Mouse (Mus musculus) thymus, adult 2 months (tissue): ENCODE results near the gene Kif26a. TPM values are rescaled to one million over a fixed set of nuclear protein-coding genes. Genes with fewer than 3 reads are reported as not detected.

Source experiments
- DNase-seq: peaks from one replicate; pipeline ENCODE4 v3.0.0; 2021
- H3K27ac ChIP-seq: fragments of 200-500 bp; 2 replicates; pipeline ENCODE4 v1.5.1; 2012; ENCODE audit warnings: low read length, control low read depth; ENCODE audit not compliant: control insufficient read depth, insufficient read depth
- H3K27me3 ChIP-seq: fragments of 200-500 bp; 2 replicates; pipeline ENCODE4 v1.6.1; 2012; ENCODE audit warnings: mild to moderate bottlenecking, low read length, moderate library complexity, mixed read lengths; ENCODE audit not compliant: control insufficient read depth, insufficient read depth
- H3K36me3 ChIP-seq: fragments of 200-500 bp; 2 replicates; pipeline ENCODE4 v1.6.1; 2012; ENCODE audit warnings: mild to moderate bottlenecking, low read length, moderate library complexity; ENCODE audit not compliant: control insufficient read depth, insufficient read depth
- H3K4me1 ChIP-seq: fragments of 200-500 bp; replicated peaks from 2 replicates; pipeline ENCODE4 v1.6.1; 2012; ENCODE audit warnings: low read length; ENCODE audit not compliant: control insufficient read depth, insufficient read depth
- H3K4me3 ChIP-seq: fragments of 200-500 bp; 2 replicates; pipeline ENCODE4 v1.5.1; 2012; ENCODE audit warnings: mild to moderate bottlenecking, low read length, control low read depth, moderate library complexity; ENCODE audit not compliant: control insufficient read depth, insufficient read depth
- CTCF ChIP-seq: fragments of 200-500 bp; IDR thresholded peaks from 2 replicates; pipeline ENCODE4 v1.5.1; 2012; ENCODE audit warnings: mild to moderate bottlenecking, control low read depth, low read length, moderate library complexity, borderline replicate concordance; ENCODE audit not compliant: control insufficient read depth, poor library complexity, insufficient read depth; ENCODE audit errors: extremely low read depth
- POLR2A ChIP-seq: fragments of 200-500 bp; IDR thresholded peaks from 2 replicates; pipeline ENCODE4 v1.6.1; 2012; ENCODE audit warnings: mild to moderate bottlenecking, low read length, control low read depth, moderate library complexity; ENCODE audit not compliant: control insufficient read depth, poor library complexity, insufficient read depth; ENCODE audit errors: extremely low read depth
- WGBS: fragments of 180-500 bp; shearing (Covaris S2); methylation state at CpG from one replicate; pipeline ENCODE4 v1.1.7; 2018; 5-methylcytosine and 5-hydroxymethylcytosine counted together
- polyA plus RNA-seq: library from polyadenylated mRNA; depleted of rRNA; stranded (reverse); fragments of >200 nt; gene quantifications from 2 replicates; pipeline ENCODE4 v1.2.3, GENCODE M21; 2012; rRNA removed

The Kif26a gene
- 6.3 and 6.6 TPM in 2 replicates for polyA plus RNA-seq

DNA sequence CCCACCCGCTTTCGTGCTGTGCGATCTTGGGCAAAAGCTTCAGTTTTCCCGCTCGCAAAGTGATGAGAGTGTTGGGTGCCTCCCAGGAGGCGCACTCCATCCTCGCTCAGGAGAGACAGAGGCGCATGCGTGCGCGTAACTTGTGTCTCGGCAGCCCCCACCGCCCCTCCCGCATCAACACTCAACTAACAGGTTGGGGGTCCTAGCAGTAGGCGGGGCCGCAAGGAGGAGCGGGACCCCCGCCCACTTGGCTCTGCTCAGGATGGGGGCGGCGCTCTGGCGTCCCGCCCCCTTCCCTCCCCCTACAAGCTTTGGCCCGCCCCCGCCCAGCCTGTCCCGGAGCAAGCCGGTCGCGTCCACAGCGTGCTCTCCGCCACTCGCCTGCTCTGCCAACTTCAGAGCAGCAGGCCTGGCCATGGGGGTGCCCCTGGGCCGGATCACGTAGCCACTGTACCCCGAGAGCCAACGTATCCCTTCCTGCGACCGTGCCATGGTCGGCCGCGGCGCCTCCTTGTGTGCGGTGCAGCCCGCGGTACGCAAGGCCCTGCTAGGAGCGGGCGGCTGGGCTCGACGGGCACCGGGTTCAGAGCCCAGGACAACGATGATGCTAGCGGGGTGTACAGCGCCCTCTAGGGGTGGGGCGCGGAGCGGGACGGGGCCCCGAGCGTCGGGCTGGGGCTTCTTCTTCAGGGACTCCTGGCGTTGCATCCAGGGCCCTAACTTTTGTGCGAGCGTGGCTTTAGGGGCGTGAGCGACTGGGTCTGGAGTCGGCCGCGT, at the start of gene Kif26a:
TSS of gene Kif26a (plus strand) at position 334 of the 777 bp plus-strand sequence.
- peak; percentile 17 for DNase-seq
- WGBS = 3% methylated on average over 68 of the region's 68 CpGs
- Histone ChIP-seq H3K4me3 (peak within 1 kb of the TSS; percentile 20), H3K36me3 (no peaks in the 10 kb centered on the region), H3K4me1 (no peaks in the 10 kb centered on the region; the same call in 1 of the 2 replicates), H3K27ac (no peak within 1 kb of the TSS), H3K27me3 (peaks cover 14% of the 10 kb centered on the region)
- TF ChIP-seq CTCF = peak; percentile 80; the same call in 1 of the 2 replicates
- no peak for TF ChIP-seq POLR2A

DNA sequence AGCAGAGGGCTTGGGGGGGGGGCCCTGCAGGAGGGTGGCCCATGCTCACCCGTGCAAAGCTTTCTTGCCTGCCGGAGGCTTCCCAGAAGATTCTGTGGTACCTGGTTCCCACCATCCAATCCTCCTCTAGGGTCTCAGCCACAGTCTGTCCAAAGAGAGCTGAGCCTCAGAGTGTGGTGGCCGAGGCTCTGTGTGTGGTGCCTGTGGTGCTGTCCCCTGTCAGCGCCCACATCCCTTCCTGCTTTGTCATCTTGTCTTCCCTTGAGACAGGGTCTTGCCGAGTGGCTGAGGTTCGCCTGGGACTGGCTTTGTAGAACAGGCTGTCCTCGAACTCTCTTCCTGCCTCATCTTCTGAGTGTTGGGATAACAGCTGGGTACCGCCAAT, 49.3 kb upstream of the Kif26a start:
- H3K27ac ChIP-seq = no peak overlapping the region
- WGBS = 61% methylated on average over 8 of the region's 8 CpGs
- H3K27me3 ChIP-seq = no peaks in the 10 kb centered on the region
- no peak for TF ChIP-seq POLR2A
- no peak for TF ChIP-seq CTCF
- no peak for DNase-seq
- no peaks in the 10 kb centered on the region for H3K4me1 ChIP-seq
- no peak overlapping the region for H3K4me3 ChIP-seq
- no peaks in the 10 kb centered on the region for H3K36me3 ChIP-seq

DNA sequence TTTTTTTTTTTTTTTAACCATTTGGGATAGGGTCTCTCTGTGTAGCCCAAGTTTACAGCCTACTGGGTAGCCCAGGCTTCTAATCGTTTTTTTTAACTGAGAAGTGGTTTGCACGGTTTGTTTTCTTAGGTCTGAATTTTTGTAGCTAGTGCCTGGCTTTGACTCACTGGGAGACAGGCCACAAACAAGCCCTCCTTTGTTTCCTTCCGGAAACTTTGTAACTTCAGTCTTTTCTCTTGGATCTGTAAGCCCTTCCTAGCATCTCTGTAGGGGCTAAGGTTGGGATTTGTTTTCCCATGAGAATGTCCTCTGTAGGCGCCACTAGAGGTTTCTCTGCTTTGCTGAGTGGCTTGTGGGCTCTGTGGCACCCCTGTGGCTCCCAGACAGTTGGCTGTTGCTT, 45.9 kb upstream of the Kif26a start:
- Histone ChIP-seq H3K4me3 (no peak overlapping the region), H3K27ac (no peak overlapping the region), H3K36me3 (no peaks in the 10 kb centered on the region), H3K4me1 (no peaks in the 10 kb centered on the region), H3K27me3 (no peaks in the 10 kb centered on the region)
- 81% methylated on average over 4 of the region's 4 CpGs for WGBS
- TF ChIP-seq CTCF (no peak), POLR2A (no peak)
- no peak for DNase-seq

DNA sequence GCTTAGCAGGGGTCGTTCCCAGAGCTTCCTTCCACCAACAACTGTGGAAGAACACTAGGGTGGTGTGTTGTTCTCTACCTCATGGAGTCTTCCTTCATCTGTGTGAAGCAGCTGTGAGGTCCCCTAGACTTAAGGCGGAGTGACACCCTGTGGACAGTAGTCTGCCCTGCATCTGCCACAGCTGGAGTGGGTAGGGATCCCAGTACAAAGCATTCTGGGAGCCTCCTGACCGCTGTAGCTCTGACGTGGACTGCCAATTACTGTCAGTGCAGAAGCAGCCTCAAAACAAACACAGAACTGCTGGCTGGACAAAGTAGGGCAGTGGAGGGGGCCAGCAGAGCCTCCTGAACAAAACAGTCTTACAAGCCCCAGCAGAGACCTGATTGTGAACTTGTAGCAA, 45.0 kb upstream of the Kif26a start:
- Histone ChIP-seq H3K27ac (no peak overlapping the region), H3K27me3 (no peaks in the 10 kb centered on the region), H3K4me3 (no peak overlapping the region), H3K4me1 (no peaks in the 10 kb centered on the region), H3K36me3 (no peaks in the 10 kb centered on the region)
- TF ChIP-seq POLR2A = no peak
- no peak for TF ChIP-seq CTCF
- DNase-seq = no peak
- WGBS = 63% methylated on average over 4 of the region's 4 CpGs

DNA sequence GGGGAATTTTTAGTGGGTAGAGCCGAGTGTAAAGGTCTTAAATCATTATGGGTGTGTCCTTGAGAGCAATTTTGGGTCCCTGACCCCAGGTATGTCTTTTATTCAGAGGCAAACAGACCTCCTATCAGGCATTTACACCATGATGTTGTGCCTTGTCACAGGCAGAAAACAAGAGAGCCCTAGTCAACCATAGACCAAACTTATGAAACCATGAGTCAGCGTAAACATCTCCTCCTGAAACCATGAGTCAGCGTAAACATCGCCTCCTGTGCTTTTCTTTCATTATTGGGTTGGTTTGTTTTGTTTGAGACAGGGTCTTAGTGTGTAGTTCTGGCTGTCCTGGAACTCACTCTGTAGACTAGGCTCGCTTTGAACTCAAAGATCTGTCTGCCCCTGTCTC, 42.8 kb upstream of the Kif26a start:
- WGBS = 89% methylated on average over 5 of the region's 5 CpGs
- no peaks in the 10 kb centered on the region; the same call in 1 of the 2 replicates for H3K27me3 ChIP-seq
- TF ChIP-seq CTCF = no peak
- TF ChIP-seq POLR2A = no peak

DNA sequence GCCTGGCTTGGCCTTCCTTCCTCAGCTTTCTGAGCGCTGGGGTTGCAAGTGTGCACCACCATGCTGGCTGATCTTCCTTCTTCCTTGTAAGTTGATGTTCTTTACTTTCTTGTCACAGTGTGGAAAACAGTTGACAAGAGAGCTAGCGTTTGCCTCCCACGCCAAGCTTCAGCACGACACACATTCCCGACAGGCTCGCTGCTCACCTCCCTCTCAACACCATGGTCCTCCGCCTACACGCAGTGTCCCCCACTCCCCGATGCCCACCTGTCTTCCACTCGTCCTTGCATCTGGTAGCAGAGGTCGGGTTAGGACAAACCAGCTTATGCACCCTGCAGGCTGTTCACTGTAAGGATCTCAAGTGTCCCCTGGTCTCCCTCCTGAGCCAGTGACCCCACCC, 41.1 kb upstream of the Kif26a start:
- 93% methylated on average over 11 of the region's 11 CpGs for WGBS
- H3K27me3 ChIP-seq = no peaks in the 10 kb centered on the region; the same call in 1 of the 2 replicates
- TF ChIP-seq CTCF (no peak), POLR2A (no peak)

More for the DNA sequence above, 42.8 kb upstream of the Kif26a start:
- Histone ChIP-seq H3K27ac (no peak overlapping the region), H3K36me3 (no peaks in the 10 kb centered on the region), H3K4me3 (no peak overlapping the region), H3K4me1 (no peaks in the 10 kb centered on the region)
- no peak for DNase-seq

DNA sequence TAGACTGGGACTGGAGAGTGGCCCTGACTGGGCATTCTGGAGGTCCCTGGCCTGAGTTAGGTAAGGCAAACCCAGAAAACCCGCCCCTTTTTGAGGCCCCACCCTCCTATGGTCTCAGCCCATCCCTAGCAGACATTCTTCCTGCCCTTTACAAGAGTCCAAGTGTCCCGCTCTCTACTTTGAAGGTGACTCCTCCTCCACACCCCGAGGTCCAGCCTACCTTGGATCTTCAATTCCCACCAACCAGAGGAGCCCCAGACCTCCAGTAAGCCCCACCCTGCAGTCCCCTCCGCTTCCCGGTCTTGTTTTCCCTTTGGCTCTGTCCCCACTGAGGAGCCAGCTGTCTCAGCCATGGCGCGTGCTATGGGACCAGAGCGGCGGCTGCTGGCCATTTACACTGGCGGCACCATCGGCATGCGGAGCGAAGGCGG, 39.5 kb upstream of the Kif26a start, which contains the start of gene Aspg:
TSS of gene Aspg (plus strand) at position 139 of the 431 bp plus-strand sequence.
- Histone ChIP-seq H3K4me1 (no peaks in the 10 kb centered on the region), H3K36me3 (no peaks in the 10 kb centered on the region), H3K4me3 (no peak within 1 kb of the TSS), H3K27ac (no peak within 1 kb of the TSS), H3K27me3 (no peaks in the 10 kb centered on the region; the same call in 1 of the 2 replicates)
- no peak for TF ChIP-seq POLR2A
- no peak for TF ChIP-seq CTCF
- 12% methylated on average over 14 of the region's 14 CpGs for WGBS
- DNase-seq = no peak

More for the DNA sequence above, 41.1 kb upstream of the Kif26a start:
- H3K4me3 ChIP-seq = no peak overlapping the region
- H3K4me1 ChIP-seq = no peaks in the 10 kb centered on the region
- no peaks in the 10 kb centered on the region for H3K36me3 ChIP-seq
- no peak overlapping the region for H3K27ac ChIP-seq
- DNase-seq = no peak
